Mouse (Mus musculus): ENCODE measurements around the gene Omt2b. TPM values are rescaled to one million over a fixed set of nuclear protein-coding genes. Genes with fewer than 3 reads are reported as not detected.
"Not testable (repeated sequence)": the region's sequence is repeated elsewhere in the genome, so short reads cannot be mapped to it uniquely, and the experiment has no call there.

Gene Omt2b
- polyA plus RNA-seq, 1 experiment from 2014 or later, result not detected

DNA sequence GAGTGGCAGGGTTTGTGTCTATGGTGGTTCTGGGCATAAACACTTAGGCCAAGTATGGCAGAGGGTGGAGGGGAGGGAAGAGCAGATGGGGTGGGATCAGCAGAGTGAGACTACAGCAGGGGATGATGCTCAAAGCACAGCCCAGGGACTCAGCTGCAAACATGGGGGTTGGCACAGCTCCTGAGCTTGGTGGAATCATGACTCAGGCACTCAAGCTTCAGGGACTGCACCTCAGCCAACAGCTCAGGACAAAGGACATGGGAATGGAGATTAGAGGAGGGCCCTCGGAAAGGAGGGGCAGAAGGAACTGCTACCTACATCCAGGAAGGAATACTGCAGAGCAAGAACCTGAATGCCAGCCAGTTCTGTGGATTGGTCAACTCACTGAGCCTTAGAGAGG lies 28.2 kb upstream of the Omt2b start:
- H3K27ac ChIP-seq (ENCODE audit: low read depth, low read length); H3K27me3 ChIP-seq (ENCODE audit: control insufficient read depth, insufficient read depth, low read length); H3K4me3 ChIP-seq (ENCODE audit: low read depth, low read length); H3K9ac ChIP-seq (ENCODE audit: low read length); DNase-seq (ENCODE audit: low spot score); ATAC-seq (ENCODE audit: insufficient read depth, low FRiP score, low TSS enrichment); H3K4me1 ChIP-seq (ENCODE audit: control insufficient read depth, insufficient read depth, low read length); H3K4me2 ChIP-seq (ENCODE audit: low read depth); H3K9me3 ChIP-seq (ENCODE audit: control insufficient read depth, low read length); H3K36me3 ChIP-seq (ENCODE audit: control insufficient read depth, insufficient read depth, low read length): not testable (repeated sequence)
- WGBS, result 89% methylated on average over 1 of the region's 1 CpGs

- not testable (repeated sequence) for H3K27me3 ChIP-seq (ENCODE audit: control insufficient read depth, insufficient read depth, low read length); H3K4me3 ChIP-seq (ENCODE audit: low read depth, low read length); H3K27ac ChIP-seq (ENCODE audit: low read depth, low read length); H3K4me1 ChIP-seq (ENCODE audit: control insufficient read depth, insufficient read depth, low read length); DNase-seq (ENCODE audit: low spot score); H3K4me2 ChIP-seq (ENCODE audit: low read depth); H3K9me3 ChIP-seq (ENCODE audit: control insufficient read depth, low read length); H3K36me3 ChIP-seq (ENCODE audit: control insufficient read depth, insufficient read depth, low read length); ATAC-seq (ENCODE audit: insufficient read depth, low FRiP score, low TSS enrichment); H3K9ac ChIP-seq (ENCODE audit: low read length)
- WGBS, result 92% methylated on average over 3 of the region's 3 CpGs
Observed at GRCm38 (mm10) chr9:78308122-78308521, 19.3 kb upstream of the Omt2b start.

GRCm38 (mm10) chr9:78314696-78315095 lies 12.7 kb upstream of the Omt2b start, which contains the start of gene Omt2a:
Gene Omt2a, minus strand, starts transcription at chr9:78314796.
- Histone ChIP-seq H3K27ac (ENCODE audit: low read depth, low read length) (no peak within 1 kb of the TSS), H3K9ac (ENCODE audit: low read length) (no peak within 1 kb of the TSS), H3K4me2 (ENCODE audit: low read depth) (no peak within 1 kb of the TSS), H3K9me3 (ENCODE audit: control insufficient read depth, low read length) (no peaks in the 10 kb centered on the region), H3K4me3 (ENCODE audit: low read depth, low read length) (no peak within 1 kb of the TSS), H3K4me1 (ENCODE audit: control insufficient read depth, insufficient read depth, low read length) (no peaks in the 10 kb centered on the region), H3K27me3 (ENCODE audit: control insufficient read depth, insufficient read depth, low read length) (no peaks in the 10 kb centered on the region), H3K36me3 (ENCODE audit: control insufficient read depth, insufficient read depth, low read length) (no peaks in the 10 kb centered on the region)
- 95% methylated on average over 2 of the region's 2 CpGs for WGBS
- ATAC-seq (ENCODE audit: insufficient read depth, low FRiP score, low TSS enrichment) (no peak), DNase-seq (ENCODE audit: low spot score) (no peak)

- Histone ChIP-seq H3K4me3 (ENCODE audit: low read depth, low read length) (no peak overlapping the region), H3K27me3 (ENCODE audit: control insufficient read depth, insufficient read depth, low read length) (no peaks in the 10 kb centered on the region), H3K36me3 (ENCODE audit: control insufficient read depth, insufficient read depth, low read length) (no peaks in the 10 kb centered on the region), H3K9ac (ENCODE audit: low read length) (no peak overlapping the region), H3K4me1 (ENCODE audit: control insufficient read depth, insufficient read depth, low read length) (no peaks in the 10 kb centered on the region), H3K27ac (ENCODE audit: low read depth, low read length) (no peak overlapping the region), H3K4me2 (ENCODE audit: low read depth) (no peak overlapping the region), H3K9me3 (ENCODE audit: control insufficient read depth, low read length) (no peaks in the 10 kb centered on the region)
- 32% methylated on average over 1 of the region's 1 CpGs for WGBS
- ATAC-seq (ENCODE audit: insufficient read depth, low FRiP score, low TSS enrichment) (no peak), DNase-seq (ENCODE audit: low spot score) (no peak)
Observed at GRCm38 (mm10) chr9:78319499-78319898, 7.9 kb upstream of the Omt2b start.

- DNase-seq (ENCODE audit: low spot score); H3K9me3 ChIP-seq (ENCODE audit: control insufficient read depth, low read length); H3K4me3 ChIP-seq (ENCODE audit: low read depth, low read length); H3K36me3 ChIP-seq (ENCODE audit: control insufficient read depth, insufficient read depth, low read length); H3K4me1 ChIP-seq (ENCODE audit: control insufficient read depth, insufficient read depth, low read length); H3K27me3 ChIP-seq (ENCODE audit: control insufficient read depth, insufficient read depth, low read length); H3K4me2 ChIP-seq (ENCODE audit: low read depth); H3K27ac ChIP-seq (ENCODE audit: low read depth, low read length); ATAC-seq (ENCODE audit: insufficient read depth, low FRiP score, low TSS enrichment); H3K9ac ChIP-seq (ENCODE audit: low read length): not testable (repeated sequence)
Observed at GRCm38 (mm10) chr9:78337050-78337449, 9.7 kb downstream of the Omt2b start.

GRCm38 (mm10) chr9:78340324-78340723 lies 12.9 kb downstream of the Omt2b start:
- H3K4me1 ChIP-seq (ENCODE audit: control insufficient read depth, insufficient read depth, low read length); H3K27me3 ChIP-seq (ENCODE audit: control insufficient read depth, insufficient read depth, low read length); ATAC-seq (ENCODE audit: insufficient read depth, low FRiP score, low TSS enrichment); H3K36me3 ChIP-seq (ENCODE audit: control insufficient read depth, insufficient read depth, low read length); H3K4me3 ChIP-seq (ENCODE audit: low read depth, low read length); H3K4me2 ChIP-seq (ENCODE audit: low read depth); H3K9ac ChIP-seq (ENCODE audit: low read length); H3K9me3 ChIP-seq (ENCODE audit: control insufficient read depth, low read length); H3K27ac ChIP-seq (ENCODE audit: low read depth, low read length): not testable (repeated sequence)
- peak; percentile 53 for DNase-seq (ENCODE audit: low spot score)
- 16% methylated on average over 8 of the region's 8 CpGs for WGBS

GRCm38 (mm10) chr9:78342494-78342893 lies 15.1 kb downstream of the Omt2b start:
- H3K27me3 ChIP-seq (ENCODE audit: control insufficient read depth, insufficient read depth, low read length); DNase-seq (ENCODE audit: low spot score); H3K36me3 ChIP-seq (ENCODE audit: control insufficient read depth, insufficient read depth, low read length); H3K4me3 ChIP-seq (ENCODE audit: low read depth, low read length); ATAC-seq (ENCODE audit: insufficient read depth, low FRiP score, low TSS enrichment); H3K4me1 ChIP-seq (ENCODE audit: control insufficient read depth, insufficient read depth, low read length); H3K9ac ChIP-seq (ENCODE audit: low read length); H3K27ac ChIP-seq (ENCODE audit: low read depth, low read length); H3K4me2 ChIP-seq (ENCODE audit: low read depth); H3K9me3 ChIP-seq (ENCODE audit: control insufficient read depth, low read length): not testable (repeated sequence)
- WGBS, result 89% methylated on average over 4 of the region's 4 CpGs

DNA sequence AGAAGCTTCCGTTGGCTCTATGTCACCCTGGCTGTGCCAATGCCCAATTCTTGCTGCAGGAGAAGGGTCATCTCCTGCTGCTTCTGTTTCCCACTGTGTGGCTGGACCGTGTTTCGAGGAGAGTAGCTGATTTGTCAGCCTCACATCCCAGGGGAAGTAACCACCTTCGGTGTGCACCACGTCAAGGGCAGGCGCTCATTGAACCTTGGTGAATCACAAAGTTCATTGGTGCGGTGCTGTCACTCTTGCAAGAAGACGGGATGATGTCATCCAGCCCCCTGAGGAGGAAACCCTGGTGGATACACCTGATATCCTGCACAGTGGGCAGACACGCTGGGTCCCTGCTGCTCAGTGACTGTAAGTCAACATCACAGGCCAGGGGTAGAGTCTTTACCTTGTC lies 15.7 kb downstream of the Omt2b start:
- H3K36me3 ChIP-seq (ENCODE audit: control insufficient read depth, insufficient read depth, low read length); H3K4me3 ChIP-seq (ENCODE audit: low read depth, low read length); H3K9me3 ChIP-seq (ENCODE audit: control insufficient read depth, low read length); H3K4me2 ChIP-seq (ENCODE audit: low read depth); H3K27me3 ChIP-seq (ENCODE audit: control insufficient read depth, insufficient read depth, low read length); DNase-seq (ENCODE audit: low spot score); H3K9ac ChIP-seq (ENCODE audit: low read length); H3K27ac ChIP-seq (ENCODE audit: low read depth, low read length); ATAC-seq (ENCODE audit: insufficient read depth, low FRiP score, low TSS enrichment); H3K4me1 ChIP-seq (ENCODE audit: control insufficient read depth, insufficient read depth, low read length): not testable (repeated sequence)
- WGBS, result 86% methylated on average over 9 of the region's 9 CpGs

DNA sequence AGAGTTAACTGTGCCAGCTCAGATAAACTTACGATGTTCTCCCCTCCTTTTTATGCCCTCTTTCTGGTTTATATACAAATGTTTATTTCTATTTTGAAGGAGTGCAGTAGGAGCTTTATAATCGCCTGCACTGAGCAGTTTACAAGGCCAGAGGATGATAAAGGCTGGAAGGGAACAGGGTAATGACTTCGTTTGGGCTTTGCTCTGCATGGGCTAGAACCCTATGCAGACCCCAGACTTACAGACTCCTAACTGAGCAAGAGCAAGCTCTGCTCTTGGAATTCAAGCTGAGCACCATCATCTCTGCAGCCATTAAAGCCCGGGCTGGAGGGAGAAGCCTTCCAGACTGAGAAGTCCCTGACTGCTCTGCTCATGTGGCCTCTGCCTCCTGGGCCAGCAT lies 17.8 kb downstream of the Omt2b start:
- not testable (repeated sequence) for ATAC-seq (ENCODE audit: insufficient read depth, low FRiP score, low TSS enrichment); H3K9ac ChIP-seq (ENCODE audit: low read length); H3K36me3 ChIP-seq (ENCODE audit: control insufficient read depth, insufficient read depth, low read length); DNase-seq (ENCODE audit: low spot score); H3K4me3 ChIP-seq (ENCODE audit: low read depth, low read length); H3K27ac ChIP-seq (ENCODE audit: low read depth, low read length); H3K27me3 ChIP-seq (ENCODE audit: control insufficient read depth, insufficient read depth, low read length); H3K4me1 ChIP-seq (ENCODE audit: control insufficient read depth, insufficient read depth, low read length); H3K4me2 ChIP-seq (ENCODE audit: low read depth); H3K9me3 ChIP-seq (ENCODE audit: control insufficient read depth, low read length)
- 75% methylated on average over 3 of the region's 4 CpGs for WGBS
